Comparison of ENCODE assay signal across 10 mouse cellular contexts in genomic region chr4:111485189-111485588, GRCm38 (mm10).
A peak's percentile ranks its signal among the peaks of the same experiment; 100 is the strongest.
DNase-seq lines count a peak whose midpoint lies in the region; ATAC-seq and TF ChIP-seq lines count a peak whose summit lies in the region.
"Had no signal": no experiment of that assay in that cellular context is flagged by ENCODE, and none has a peak within 500 bp of the region (broad histone marks: within the 10 kb centered on the region; RNA-seq: fewer than 3 reads in every experiment).

No protein-coding gene starts in this region.

- no peaks in the 10 kb centered on the region for H3K36me3 ChIP-seq in limb, embryonic 10.5 days
- H3K36me3 ChIP-seq in neural tube, embryonic 15.5 days = no peaks in the 10 kb centered on the region
- H3K36me3 ChIP-seq: limb, embryonic 15.5 days had no signal

- H3K27me3 ChIP-seq in limb, embryonic 10.5 days (ENCODE audit: low read depth, poor library complexity, severe bottlenecking) = no peaks in the 10 kb centered on the region
- H3K27me3 ChIP-seq in neural tube, embryonic 15.5 days (replicated peaks) = no peaks in the 10 kb centered on the region
- H3K27me3 ChIP-seq: limb, embryonic 15.5 days had no signal

- H3K4me3 ChIP-seq in limb, embryonic 10.5 days = no peak overlapping the region
- no peak overlapping the region for H3K4me3 ChIP-seq in neural tube, embryonic 15.5 days (replicated peaks)
- H3K4me3 ChIP-seq: limb, embryonic 15.5 days had no signal

- no peak overlapping the region for H3K4me2 ChIP-seq in neural tube, embryonic 15.5 days
- H3K4me2 ChIP-seq: limb, embryonic 15.5 days had no signal

- no peaks in the 10 kb centered on the region for H3K9me3 ChIP-seq in limb, embryonic 10.5 days (replicated peaks)
- H3K9me3 ChIP-seq in neural tube, embryonic 15.5 days (replicated peaks) = no peaks in the 10 kb centered on the region
- H3K9me3 ChIP-seq: limb, embryonic 15.5 days had no signal

- ATAC-seq in neural tube, embryonic 15.5 days (ENCODE audit: low FRiP score) = no peak

- 46% methylated on average over 5 of the region's 5 CpGs for WGBS in limb, embryonic 10.5 days
- WGBS in neural tube, embryonic 15.5 days = 78% methylated on average over 5 of the region's 5 CpGs

- peaks cover 32% of the 10 kb centered on the region for H3K4me1 ChIP-seq in limb, embryonic 10.5 days
- H3K4me1 ChIP-seq in neural tube, embryonic 15.5 days = no peaks in the 10 kb centered on the region

- peak overlapping the region; percentile 58; the same call in 1 of the 2 replicates for H3K27ac ChIP-seq in limb, embryonic 10.5 days
- H3K27ac ChIP-seq in neural tube, embryonic 15.5 days (replicated peaks) = no peak overlapping the region
- H3K27ac ChIP-seq: limb, embryonic 15.5 days had no signal

- no peak for TF ChIP-seq POLR2A in brain, embryonic 14.5 days (IDR thresholded peaks at IDR 0.05; ENCODE audit: borderline replicate concordance, extremely low read depth, insufficient read depth, insufficient read length, poor library complexity, severe bottlenecking)

- peak; percentile 58 for DNase-seq in kidney, postnatal 10 days
- no peak for DNase-seq in kidney, adult 18-20 months
- peak; percentile 37 for DNase-seq in brain, embryonic 14.5 days (ENCODE audit: low read depth)
- DNase-seq in forelimb bud, embryonic 11.5 days (ENCODE audit: low read depth, low spot score) = peak; percentile 14
- DNase-seq in limb, embryonic 10.5 days (ENCODE audit: low spot score) = no peak
- DNase-seq in right cerebral cortex, postnatal 25 days = no peak
- no peak for DNase-seq in left cerebral cortex, adult 18-20 months (ENCODE audit: low spot score in 2 of 2)
- DNase-seq: kidney, adult 9 months had no signal

- no peak overlapping the region for H3K9ac ChIP-seq in neural tube, embryonic 15.5 days (replicated peaks)
- H3K9ac ChIP-seq: limb, embryonic 15.5 days had no signal

- no peak for TF ChIP-seq CTCF in brain, embryonic 14.5 days (IDR thresholded peaks at IDR 0.05; ENCODE audit: borderline replicate concordance, extremely low read depth, insufficient read depth, insufficient read length)

Comparison
In these comparisons a context has a peak if more than half of its experiments do, and no peak if none do; other contexts are left out.
1. DNase-seq: peak in kidney, postnatal 10 days (single experiment), brain, embryonic 14.5 days (single experiment) and forelimb bud, embryonic 11.5 days (single experiment); none in kidney, adult 18-20 months (single experiment), limb, embryonic 10.5 days (single experiment), right cerebral cortex, postnatal 25 days (single experiment) and left cerebral cortex, adult 18-20 months (0 of 2).